Mouse (Mus musculus) hindbrain, embryonic 14.5 days (tissue): Measurements from ENCODE around the gene Ethe1. TPM values are rescaled to one million over a fixed set of nuclear protein-coding genes. Genes with fewer than 3 reads are reported as not detected.
A peak's percentile ranks its signal among the peaks of the same experiment; 100 is the strongest.

Experiments used
- ATAC-seq: fragments of 200-750 bp; cut with Nextera tagmentation; 2 replicates; pipeline ENCODE4 v1.8.0; 2017; ENCODE audit warnings: moderate number of reproducible peaks, mild to moderate bottlenecking, moderate TSS enrichment, moderate library complexity; ENCODE audit not compliant: low FRiP score
- DNase-seq: peaks from one replicate; pipeline ENCODE4 v3.0.0-alpha.2; 2015; ENCODE audit warnings: low spot score
- H3K27ac ChIP-seq: fragments of 300-500 bp; sonication (generic); 2 replicates; pipeline ENCODE4 v1.5.1; 2014; ENCODE audit warnings: mild to moderate bottlenecking, moderate library complexity
- H3K27me3 ChIP-seq: fragments of 300-500 bp; sonication (generic); 2 replicates; pipeline ENCODE4 v1.6.1; 2014; ENCODE audit warnings: mild to moderate bottlenecking, low read length, mixed read lengths; ENCODE audit not compliant: control insufficient read depth, insufficient read depth
- H3K36me3 ChIP-seq: fragments of 300-500 bp; sonication (generic); replicated peaks from 2 replicates; pipeline ENCODE4 v1.6.1; 2014; ENCODE audit not compliant: control insufficient read depth, insufficient read depth
- H3K4me1 ChIP-seq: fragments of 300-500 bp; sonication (generic); replicated peaks from 2 replicates; pipeline ENCODE4 v1.6.1; 2014; ENCODE audit warnings: antibody characterized with exemption, low read length, mixed read lengths; ENCODE audit not compliant: control insufficient read depth, insufficient read depth
- H3K4me2 ChIP-seq: fragments of 300-500 bp; sonication (generic); replicated peaks from 2 replicates; pipeline ENCODE4 v1.6.1; 2014; ENCODE audit warnings: mild to moderate bottlenecking, moderate library complexity
- H3K4me3 ChIP-seq: fragments of 300-500 bp; sonication (generic); replicated peaks from 2 replicates; pipeline ENCODE4 v1.5.1; 2014; ENCODE audit warnings: mild to moderate bottlenecking, low read length
- H3K9ac ChIP-seq: fragments of 300-500 bp; sonication (generic); 2 replicates; pipeline ENCODE4 v1.6.1; 2014
- H3K9me3 ChIP-seq: fragments of 300-500 bp; sonication (generic); 2 replicates; pipeline ENCODE4 v1.6.1; 2016; ENCODE audit warnings: low read length; ENCODE audit not compliant: control insufficient read depth
- WGBS: fragments of 180-500 bp; shearing (Covaris S2); extraction: QIAGEN DNeasy Blood & Tissue Kit; methylation state at CpG from one replicate; pipeline ENCODE4 v1.1.7; 2014; 5-methylcytosine and 5-hydroxymethylcytosine counted together
- polyA plus RNA-seq: library from polyadenylated mRNA; unstranded; fragments of >200 nt; fragmentation: Nextera tagmentation; extraction: Ambion mirVana; gene quantifications from 2 replicates; pipeline ENCODE4 v1.2.1, GENCODE M21; 2014

Ethe1 gene
- polyA plus RNA-seq, 1 experiment from 2014 or later: 25.8 TPM

- Histone ChIP-seq H3K9ac (no peak overlapping the region), H3K27me3 (0 out of 2 replicates have a peak, but pooled peaks cover 3% of the 10 kb centered on the region), H3K4me1 (peaks cover 17% of the 10 kb centered on the region), H3K4me3 (no peak overlapping the region), H3K27ac (no peak overlapping the region), H3K4me2 (no peak overlapping the region), H3K9me3 (no peaks in the 10 kb centered on the region), H3K36me3 (no peaks in the 10 kb centered on the region)
- 55% methylated on average over 4 of the region's 4 CpGs for WGBS
- DNase-seq (no peak), ATAC-seq (no peak)
Observed at GRCm38 (mm10) chr7:24592163-24592562, 4.8 kb downstream of the Ethe1 start.

DNA sequence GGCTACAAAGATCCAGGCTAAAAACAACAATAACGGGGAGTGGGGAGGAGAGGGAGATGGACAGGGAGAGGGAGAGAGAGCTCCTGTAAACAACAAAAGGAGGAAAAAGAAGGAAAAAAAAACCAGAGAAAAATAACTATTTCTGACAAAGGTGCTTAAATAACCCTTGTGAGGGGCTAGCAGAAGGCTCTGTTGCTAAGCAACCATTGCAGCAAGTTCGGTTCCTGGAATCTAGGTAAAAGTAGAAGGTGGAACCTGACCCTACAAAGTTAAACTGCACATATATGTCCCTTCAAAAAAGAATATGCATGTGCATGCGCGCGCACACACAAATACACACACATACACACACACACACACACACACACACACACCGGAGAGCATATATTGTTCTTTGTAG is 5.4 kb downstream of the Ethe1 start:
- no peak overlapping the region for H3K9ac ChIP-seq
- no peaks in the 10 kb centered on the region for H3K36me3 ChIP-seq
- ATAC-seq (no peak), DNase-seq (no peak)
- 77% methylated on average over 6 of the region's 6 CpGs for WGBS
- no peak overlapping the region for H3K27ac ChIP-seq
- H3K4me2 ChIP-seq: no peak overlapping the region
- peaks cover 15% of the 10 kb centered on the region for H3K4me1 ChIP-seq
- H3K27me3 ChIP-seq: 0 out of 2 replicates have a peak, but pooled peaks cover 3% of the 10 kb centered on the region
- no peaks in the 10 kb centered on the region for H3K9me3 ChIP-seq
- no peak overlapping the region for H3K4me3 ChIP-seq

DNA sequence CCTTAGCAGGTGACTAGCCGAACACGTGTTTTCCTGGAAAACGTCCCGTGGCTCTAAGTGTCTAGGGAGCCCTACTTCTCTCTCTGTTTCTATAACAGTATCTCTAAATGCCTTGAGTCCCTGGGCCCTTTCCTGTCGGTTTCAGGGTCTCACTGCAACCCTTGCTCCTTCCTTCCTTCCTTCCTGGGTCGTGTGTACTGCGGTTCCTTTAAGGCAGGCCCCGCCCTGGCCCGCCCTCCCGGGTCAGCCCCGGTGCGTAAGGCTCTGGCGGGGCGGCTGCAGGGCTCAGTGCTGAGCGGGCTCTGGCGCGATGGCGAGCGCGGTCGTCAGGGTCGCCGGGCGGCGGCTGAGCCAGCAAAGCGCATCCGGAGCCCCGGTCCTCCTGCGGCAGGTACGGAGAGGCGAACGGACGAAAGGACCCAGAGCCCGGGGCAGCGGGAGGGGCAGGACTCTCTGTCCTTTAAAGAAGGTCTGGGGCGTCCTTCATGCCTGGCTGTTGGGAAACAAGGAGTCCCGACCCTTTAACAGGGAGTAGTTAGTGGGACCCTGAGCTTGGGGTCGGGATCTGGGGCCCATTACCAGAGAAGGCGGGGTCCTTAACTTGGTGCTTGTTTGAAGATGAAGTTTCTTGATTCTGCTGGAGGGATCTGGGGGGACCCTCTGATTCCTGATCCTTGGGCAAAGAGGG is 6.4 kb downstream of the Ethe1 start:
- Histone ChIP-seq H3K9ac (peak overlapping the region; percentile 68), H3K9me3 (no peaks in the 10 kb centered on the region), H3K4me1 (peaks cover 15% of the 10 kb centered on the region), H3K4me3 (peak overlapping the region; percentile 64), H3K27me3 (0 out of 2 replicates have a peak, but pooled peaks cover 3% of the 10 kb centered on the region), H3K27ac (no peak overlapping the region), H3K36me3 (no peaks in the 10 kb centered on the region), H3K4me2 (peak overlapping the region; percentile 74)
- 3% methylated on average over 39 of the region's 39 CpGs for WGBS
- peak; percentile 86 for ATAC-seq
- peak; percentile 73 for DNase-seq

GRCm38 (mm10) chr7:24594309-24594803 is 7.0 kb downstream of the Ethe1 start:
- 0 out of 2 replicates have a peak, but pooled peaks cover 3% of the 10 kb centered on the region for H3K27me3 ChIP-seq
- H3K4me3 ChIP-seq: peak overlapping the region; percentile 64
- no peaks in the 10 kb centered on the region for H3K9me3 ChIP-seq
- no peak overlapping the region for H3K27ac ChIP-seq
- no peak; the same call in none of the 2 replicates for ATAC-seq
- H3K36me3 ChIP-seq: no peaks in the 10 kb centered on the region
- H3K9ac ChIP-seq: peak overlapping the region; percentile 68
- peaks cover 15% of the 10 kb centered on the region for H3K4me1 ChIP-seq
- no peak for DNase-seq
- WGBS: 5% methylated on average over 13 of the region's 13 CpGs
- peak overlapping the region; percentile 74 for H3K4me2 ChIP-seq

DNA sequence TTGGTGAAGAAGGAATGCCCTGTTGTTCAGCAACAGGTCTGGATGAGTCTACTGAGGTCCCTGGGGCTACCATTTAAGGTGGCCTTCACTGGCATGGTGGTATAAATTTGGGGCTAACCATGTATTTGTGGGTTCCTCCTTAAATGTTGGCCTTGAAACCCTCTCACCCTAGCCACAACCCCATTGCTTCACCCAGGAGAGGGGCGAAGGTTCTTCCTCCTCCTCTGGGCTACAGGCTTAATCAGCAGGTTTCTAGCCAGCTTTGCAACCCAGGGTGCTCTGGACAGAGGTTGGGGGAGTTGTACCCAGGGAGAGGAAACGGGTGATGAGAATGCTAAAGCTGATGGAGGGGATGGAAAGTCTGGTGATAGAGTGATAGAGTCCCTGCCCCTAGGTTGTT is 8.1 kb downstream of the Ethe1 start:
- Histone ChIP-seq H3K9me3 (no peaks in the 10 kb centered on the region), H3K4me2 (no peak overlapping the region)
- ATAC-seq: no peak

GRCm38 (mm10) chr7:24598121-24598520 is 10.8 kb downstream of the Ethe1 start:
- 71% methylated on average over 4 of the region's 4 CpGs for WGBS
- DNase-seq (no peak), ATAC-seq (no peak)
- 0 out of 2 replicates have a peak, but pooled peaks cover 3% of the 10 kb centered on the region for H3K27me3 ChIP-seq
- no peak overlapping the region for H3K27ac ChIP-seq
- no peak overlapping the region for H3K4me2 ChIP-seq
- no peak overlapping the region for H3K9ac ChIP-seq
- no peaks in the 10 kb centered on the region for H3K36me3 ChIP-seq
- H3K9me3 ChIP-seq: no peaks in the 10 kb centered on the region
- H3K4me1 ChIP-seq: peaks cover 13% of the 10 kb centered on the region
- H3K4me3 ChIP-seq: no peak overlapping the region

More for the DNA sequence above, 8.1 kb downstream of the Ethe1 start:
- no peak for DNase-seq
- Histone ChIP-seq H3K36me3 (no peaks in the 10 kb centered on the region), H3K27me3 (0 out of 2 replicates have a peak, but pooled peaks cover 3% of the 10 kb centered on the region), H3K27ac (no peak overlapping the region), H3K9ac (no peak overlapping the region), H3K4me1 (peaks cover 15% of the 10 kb centered on the region), H3K4me3 (no peak overlapping the region)
- 77% methylated on average over 2 of the region's 2 CpGs for WGBS

DNA sequence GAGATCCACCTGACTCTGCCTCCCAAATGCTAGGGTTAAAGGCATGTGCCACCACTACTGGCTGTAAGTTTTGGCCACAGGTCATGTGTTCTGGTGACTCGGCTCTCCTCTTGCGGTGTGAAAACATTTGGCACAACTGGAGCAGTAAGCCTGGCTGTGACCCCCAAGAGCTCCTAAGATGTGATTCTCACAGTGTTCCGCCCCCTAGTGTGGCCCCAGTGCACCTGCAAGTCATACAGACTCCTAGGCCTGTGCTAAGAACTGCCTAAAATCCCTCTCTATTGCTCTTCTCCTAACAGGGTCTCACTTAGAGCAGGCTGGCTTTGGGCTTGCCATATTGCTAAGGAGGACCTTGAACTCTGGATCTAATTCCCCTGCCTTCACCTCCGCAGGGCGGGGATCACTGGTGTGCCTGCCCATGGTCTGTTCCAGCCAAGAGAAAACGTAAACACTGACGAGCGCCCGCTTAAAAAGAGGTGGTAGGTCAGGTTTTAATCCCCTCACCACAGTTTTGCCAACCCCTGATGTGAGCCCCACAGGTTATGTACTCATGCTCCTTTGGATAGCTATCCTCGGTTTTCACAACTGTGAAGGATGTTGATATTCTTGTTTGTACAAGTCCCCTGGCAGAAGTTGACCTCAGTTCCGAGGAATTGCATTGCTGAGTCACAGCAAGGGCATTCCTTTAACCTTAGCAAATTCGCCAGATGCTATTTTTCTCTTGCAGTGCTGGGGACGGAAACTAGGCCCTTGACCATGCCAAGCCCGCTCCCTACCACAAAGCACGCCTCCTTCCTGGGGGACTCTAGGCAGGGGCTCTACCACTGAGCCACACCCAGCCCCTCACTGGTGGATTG is 12.1 kb downstream of the Ethe1 start:
- WGBS: 78% methylated on average over 15 of the region's 15 CpGs
- no peak for ATAC-seq
- H3K4me3 ChIP-seq: no peak overlapping the region

GRCm38 (mm10) chr7:24600941-24601597 is 13.7 kb downstream of the Ethe1 start:
- H3K9ac ChIP-seq: peak overlapping the region; percentile 50

More for the DNA sequence above, 12.1 kb downstream of the Ethe1 start:
- H3K27me3 ChIP-seq: 0 out of 2 replicates have a peak, but pooled peaks cover 3% of the 10 kb centered on the region
- H3K27ac ChIP-seq: no peak overlapping the region
- H3K9ac ChIP-seq: no peak overlapping the region
- H3K4me1 ChIP-seq: 0 out of 2 replicates have a peak, but pooled peaks cover 3% of the 10 kb centered on the region
- H3K36me3 ChIP-seq: no peaks in the 10 kb centered on the region
- DNase-seq: no peak
- no peak overlapping the region for H3K4me2 ChIP-seq
- H3K9me3 ChIP-seq: no peaks in the 10 kb centered on the region

More at GRCm38 (mm10) chr7:24600941-24601597, 13.7 kb downstream of the Ethe1 start:
- 3% methylated on average over 13 of the region's 13 CpGs for WGBS
- ATAC-seq (peak; percentile 90), DNase-seq (peak; percentile 98)
- no peaks in the 10 kb centered on the region for H3K9me3 ChIP-seq
- peak overlapping the region; percentile 40 for H3K4me2 ChIP-seq
- H3K27ac ChIP-seq: peak overlapping the region; percentile 10; the same call in 1 of the 2 replicates
- H3K27me3 ChIP-seq: no peaks in the 10 kb centered on the region
- H3K36me3 ChIP-seq: no peaks in the 10 kb centered on the region
- no peaks in the 10 kb centered on the region for H3K4me1 ChIP-seq
- peak overlapping the region; percentile 15; the same call in 1 of the 2 replicates for H3K4me3 ChIP-seq
